8 mouse cellular contexts compared by ENCODE assay signal in the genomic region with DNA sequence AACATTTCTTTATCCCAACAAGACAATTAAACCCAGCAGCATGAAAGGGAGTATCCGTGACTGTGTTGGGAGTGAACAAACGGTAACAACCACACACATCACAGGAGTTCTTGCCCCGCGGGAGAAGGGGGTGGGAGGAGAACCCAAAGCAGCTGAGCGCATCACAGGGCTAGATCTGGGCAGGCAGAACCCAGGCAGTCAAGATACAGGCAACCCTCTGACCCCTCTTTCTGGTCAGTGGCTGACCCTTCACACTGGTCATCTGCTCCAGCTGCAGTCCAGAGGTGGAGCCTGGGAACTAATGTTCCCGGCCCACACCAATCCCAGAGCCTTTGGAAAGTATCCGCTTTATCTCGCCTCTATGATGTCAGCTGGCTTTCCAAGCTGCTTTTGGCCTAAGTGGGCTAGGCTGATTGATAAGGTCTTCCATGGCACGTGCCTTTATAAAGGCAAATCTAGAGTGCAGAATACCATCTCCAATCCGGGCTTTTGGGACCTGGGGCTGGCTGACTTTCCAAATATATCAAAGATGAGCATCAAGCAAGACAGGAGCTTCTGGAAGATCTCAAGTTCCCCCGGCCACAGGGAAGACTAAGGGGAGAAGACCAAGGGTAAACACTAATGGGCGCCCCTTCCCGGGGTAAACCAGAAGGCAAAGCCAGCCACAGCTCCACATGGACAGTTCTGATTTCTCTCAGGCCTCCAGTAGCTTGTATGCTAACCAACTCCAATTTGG. TPM values are rescaled to one million over a fixed set of nuclear protein-coding genes. Genes with fewer than 3 reads are reported as not detected.
A peak's percentile ranks its signal among the peaks of the same experiment; 100 is the strongest.
DNase-seq lines count a peak whose midpoint lies in the region; ATAC-seq lines count a peak whose summit lies in the region.

No protein-coding gene starts in this region.

- no peaks in the 10 kb centered on the region for H3K36me3 ChIP-seq in heart, embryonic 13.5 days
- no peaks in the 10 kb centered on the region for H3K36me3 ChIP-seq in hindbrain, embryonic 13.5 days
- no peaks in the 10 kb centered on the region for H3K36me3 ChIP-seq in midbrain, embryonic 12.5 days

- H3K27ac ChIP-seq in heart, embryonic 13.5 days (replicated peaks), result peak overlapping the region; percentile 33; the same call in 1 of the 2 replicates
- peak overlapping the region; percentile 79 for H3K27ac ChIP-seq in hindbrain, embryonic 13.5 days
- H3K27ac ChIP-seq in midbrain, embryonic 12.5 days (replicated peaks), result peak overlapping the region; percentile 78

- H3K9ac ChIP-seq in heart, embryonic 13.5 days, result peak overlapping the region; percentile 79
- peak overlapping the region; percentile 65; the same call in 1 of the 2 replicates for H3K9ac ChIP-seq in hindbrain, embryonic 13.5 days
- H3K9ac ChIP-seq in midbrain, embryonic 12.5 days (replicated peaks), result peak overlapping the region; percentile 37; the same call in 1 of the 2 replicates

- H3K4me2 ChIP-seq in heart, embryonic 13.5 days, result peak overlapping the region; percentile 100
- H3K4me2 ChIP-seq in hindbrain, embryonic 13.5 days, result peak overlapping the region; percentile 85
- peak overlapping the region; percentile 72 for H3K4me2 ChIP-seq in midbrain, embryonic 12.5 days (replicated peaks)

- WGBS in heart, embryonic 13.5 days, result 17% methylated on average over 13 of the region's 13 CpGs
- WGBS in hindbrain, embryonic 13.5 days, result 24% methylated on average over 13 of the region's 13 CpGs
- WGBS in midbrain, embryonic 12.5 days, result 30% methylated on average over 13 of the region's 13 CpGs

- H3K4me3 ChIP-seq in heart, embryonic 13.5 days, result peak overlapping the region; percentile 64
- H3K4me3 ChIP-seq in hindbrain, embryonic 13.5 days, result peak overlapping the region; percentile 44
- peak overlapping the region; percentile 43 for H3K4me3 ChIP-seq in midbrain, embryonic 12.5 days

- ATAC-seq in heart, embryonic 13.5 days (ENCODE audit: extremely low read depth, insufficient number of reproducible peaks, low FRiP score, low TSS enrichment), result no peak
- ATAC-seq in hindbrain, embryonic 13.5 days (ENCODE audit: low FRiP score), result 0 out of 2 replicates have a peak, but pooled peaks have one; percentile 9
- no peak; the same call in 1 of the 2 replicates for ATAC-seq in midbrain, embryonic 12.5 days (ENCODE audit: low FRiP score, low read depth)

- H3K9me3 ChIP-seq in heart, embryonic 13.5 days, result no peaks in the 10 kb centered on the region
- H3K9me3 ChIP-seq in hindbrain, embryonic 13.5 days, result no peaks in the 10 kb centered on the region
- H3K9me3 ChIP-seq in midbrain, embryonic 12.5 days, result no peaks in the 10 kb centered on the region

- DNase-seq in heart, postnatal 36 days, result no peak
- peak; percentile 69 for DNase-seq in embryo, embryonic 10.5 days (ENCODE audit: low spot score)
- no peak for DNase-seq in retina, postnatal 1 day
- no peak for DNase-seq in kidney, adult 11 months
- no peak for DNase-seq in left cerebral cortex, adult 8-10 months (ENCODE audit: low spot score in 2 of 2)

- intact Hi-C loops in heart, postnatal 36 days (cut with DNase I), result no loop called here

- peaks cover 53% of the 10 kb centered on the region for H3K27me3 ChIP-seq in heart, embryonic 13.5 days (replicated peaks)
- H3K27me3 ChIP-seq in hindbrain, embryonic 13.5 days, result peaks cover 94% of the 10 kb centered on the region
- peaks cover 94% of the 10 kb centered on the region for H3K27me3 ChIP-seq in midbrain, embryonic 12.5 days

- peaks cover 24% of the 10 kb centered on the region for H3K4me1 ChIP-seq in heart, embryonic 13.5 days
- peaks cover 32% of the 10 kb centered on the region for H3K4me1 ChIP-seq in hindbrain, embryonic 13.5 days (replicated peaks)
- H3K4me1 ChIP-seq in midbrain, embryonic 12.5 days, result peaks cover 31% of the 10 kb centered on the region

RNA-seq across cellular contexts. Expression of a gene that starts 11.6 kb away (rescaled TPM):
- polyA plus RNA-seq in heart, embryonic 13.5 days (2015; fragmentation: Nextera tagmentation; extraction: Ambion mirVana), result 46.0 and 46.1 TPM in 2 replicates
- total RNA-seq in heart, postnatal 36 days (2021), result 10 to 100 TPM; 33.7 to 36.0 TPM
- polyA plus RNA-seq in hindbrain, embryonic 13.5 days (2015; fragmentation: Nextera tagmentation; extraction: Ambion mirVana), result 102 and 106 TPM in 2 replicates
- polyA plus RNA-seq in midbrain, embryonic 12.5 days (2016; fragmentation: Nextera tagmentation; extraction: Ambion mirVana), result 108 and 118 TPM in 2 replicates
- total RNA-seq in left cerebral cortex, adult 8-10 months (2022), result 100 to 1,000 TPM; 202 to 206 (median 204) TPM
